Mouse (Mus musculus): ENCODE measurements around the gene Wdr54.
"Not testable (repeated sequence)": the region's sequence is repeated elsewhere in the genome, so short reads cannot be mapped to it uniquely, and the experiment has no call there.

Gene Wdr54

GRCm38 (mm10) chr6:83156259-83156684 is at the start of gene Wdr54, which contains the start of gene 1700003E16Rik:
Wdr54 (minus strand) TSS chr6:83156397.
1700003E16Rik (plus strand) TSS chr6:83156404.
- peak; percentile 96 for DNase-seq

- DNase-seq: no peak
Measured at GRCm38 (mm10) chr6:83205851-83206250, 49.7 kb upstream of the Wdr54 start.

DNA sequence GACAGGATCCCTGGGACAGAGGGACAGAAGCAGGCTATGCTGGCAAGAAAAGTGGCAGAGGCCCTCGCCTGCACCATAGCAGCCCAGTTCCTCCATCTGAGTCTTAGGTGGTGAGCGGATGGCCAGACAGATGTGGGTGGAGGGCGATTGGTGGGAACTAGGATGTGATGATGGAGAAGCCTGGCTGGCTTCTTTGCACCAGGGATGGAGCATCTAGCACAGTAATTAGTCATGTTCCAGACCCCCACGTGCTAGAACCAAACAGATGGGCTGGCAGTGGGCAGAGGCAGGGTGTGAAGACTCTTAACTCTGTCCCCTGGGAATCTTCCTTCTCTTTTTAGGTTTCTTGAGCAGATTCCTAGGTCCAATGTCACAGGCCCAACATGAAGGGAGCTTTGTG is 47.1 kb upstream of the Wdr54 start:
- DNase-seq: peak; percentile 74

- no peak for DNase-seq
Measured at GRCm38 (mm10) chr6:83197345-83198004, 41.3 kb upstream of the Wdr54 start.

DNA sequence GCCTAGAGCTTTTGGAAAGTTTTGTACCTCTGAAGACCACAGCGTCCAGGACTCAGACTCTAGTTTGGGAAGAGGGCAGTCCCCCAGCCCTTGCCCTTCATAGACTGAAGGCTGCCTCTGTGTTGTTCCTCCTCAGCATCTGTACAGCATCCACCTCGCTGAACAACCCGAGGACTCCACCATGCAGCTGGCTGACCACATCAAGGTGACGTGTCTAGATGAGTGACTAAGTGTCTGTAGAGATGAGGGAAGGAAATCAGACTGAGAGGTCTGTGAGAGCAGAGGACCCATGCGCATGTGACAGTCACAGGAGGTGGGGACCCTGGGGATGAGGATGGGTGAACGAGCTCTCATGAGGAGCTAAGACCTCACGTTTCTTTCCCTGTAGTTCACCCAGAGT is 37.4 kb upstream of the Wdr54 start:
- DNase-seq: no peak

DNA sequence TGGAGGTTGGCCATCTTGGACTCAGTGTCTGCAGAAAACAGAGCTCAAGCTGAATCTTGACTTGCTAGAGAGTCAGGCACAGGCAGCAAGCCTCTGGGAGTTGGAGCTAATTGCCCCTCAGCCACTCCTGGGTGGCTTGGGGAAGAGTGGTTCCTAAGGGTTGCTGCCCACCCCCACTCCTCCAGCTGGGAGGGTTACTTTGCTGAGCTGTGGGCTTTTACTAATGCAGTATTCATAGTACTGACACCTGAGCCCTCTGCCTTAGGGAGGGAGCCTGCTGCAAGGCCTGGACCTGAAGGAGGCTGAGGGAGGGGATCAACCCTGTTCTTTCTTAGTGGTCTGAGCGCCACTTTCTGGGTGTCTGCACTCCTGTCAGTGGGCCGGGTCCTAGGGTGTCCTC is 30.7 kb upstream of the Wdr54 start:
- no peak for DNase-seq

GRCm38 (mm10) chr6:83185895-83186861 is 30.0 kb upstream of the Wdr54 start:
- peak; percentile 96 for DNase-seq

DNA sequence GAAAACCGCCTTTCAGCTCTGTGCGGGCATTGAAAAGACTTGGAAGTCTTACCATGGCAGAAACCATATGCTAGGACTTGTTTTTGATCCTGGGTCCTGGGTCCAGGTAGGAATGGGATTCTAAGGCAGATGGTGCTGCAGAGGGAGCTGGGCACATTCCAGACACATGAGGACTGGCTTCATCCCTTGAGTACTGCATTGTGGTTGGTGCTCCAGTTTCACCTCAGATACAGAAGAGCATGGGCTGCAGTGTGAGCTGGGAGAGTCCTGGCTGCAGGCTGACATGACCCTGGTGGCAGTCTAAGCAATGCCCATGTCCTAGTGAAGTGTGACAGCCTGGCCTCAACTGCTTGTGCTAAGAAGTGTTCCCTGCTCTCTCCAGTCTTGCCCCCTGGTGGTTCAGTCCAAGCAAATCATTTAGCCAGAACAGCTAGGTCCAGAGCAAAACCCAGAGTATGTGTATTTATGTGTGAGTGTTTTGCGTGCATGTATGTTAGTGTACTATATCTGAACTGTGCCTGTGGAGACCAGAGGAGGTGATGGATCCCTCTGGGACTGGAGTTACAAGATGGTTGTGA is 28.8 kb upstream of the Wdr54 start:
- no peak for DNase-seq

DNA sequence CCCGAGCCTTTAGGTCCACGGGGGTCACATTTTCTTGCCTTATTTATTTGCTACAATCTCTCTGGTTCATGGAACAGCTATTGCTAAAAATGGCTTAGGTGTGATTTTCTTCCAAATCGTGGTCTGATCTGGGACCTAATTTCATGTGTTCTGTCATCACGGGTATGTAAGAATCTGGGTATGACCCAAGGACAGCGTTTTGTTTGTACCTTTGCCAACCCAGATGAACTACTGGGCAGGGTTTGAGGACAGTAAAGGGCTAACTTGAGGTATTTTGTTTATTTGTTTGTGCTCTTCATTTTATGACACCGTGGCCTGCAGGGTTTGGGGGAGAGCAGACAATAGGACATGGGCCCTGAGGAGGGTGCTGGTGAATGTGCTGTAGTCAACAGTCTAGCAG is 24.4 kb upstream of the Wdr54 start:
- DNase-seq: no peak

DNA sequence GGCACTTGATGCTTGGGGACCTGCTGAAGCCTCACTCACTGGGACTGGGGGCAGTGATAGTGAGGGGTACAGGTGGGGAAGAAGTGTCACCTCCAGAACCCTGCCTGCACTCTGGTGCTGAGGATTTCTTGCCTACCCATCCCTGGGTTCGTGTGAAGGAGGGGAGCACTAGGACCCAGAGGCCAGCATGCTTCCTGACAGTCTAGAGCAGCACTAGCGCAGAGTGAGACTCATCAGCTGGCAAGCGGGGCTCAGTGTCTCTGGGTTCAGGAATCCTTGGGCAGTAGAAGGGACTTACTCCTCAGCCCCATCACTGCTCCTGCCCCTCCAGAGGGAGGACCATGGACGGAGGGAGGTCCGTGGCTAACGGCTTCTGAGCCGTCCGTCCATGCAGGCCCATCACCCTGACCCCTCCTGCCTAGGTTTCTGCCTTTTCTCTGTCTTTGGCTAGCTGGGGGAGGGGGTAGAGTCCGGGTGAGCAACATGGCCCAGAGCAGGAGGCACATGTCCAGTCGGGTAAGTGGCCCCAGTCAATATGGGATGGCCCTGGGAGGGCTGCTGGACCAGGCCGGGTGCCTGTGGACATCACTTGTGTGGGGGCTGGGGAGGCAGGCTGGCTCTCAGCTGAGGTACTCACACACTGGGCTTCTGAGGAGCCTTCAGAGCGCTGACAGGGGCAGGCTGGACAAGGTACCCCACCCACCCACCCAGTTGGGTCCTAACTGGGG is 23.4 kb upstream of the Wdr54 start:
- DNase-seq: no peak

DNA sequence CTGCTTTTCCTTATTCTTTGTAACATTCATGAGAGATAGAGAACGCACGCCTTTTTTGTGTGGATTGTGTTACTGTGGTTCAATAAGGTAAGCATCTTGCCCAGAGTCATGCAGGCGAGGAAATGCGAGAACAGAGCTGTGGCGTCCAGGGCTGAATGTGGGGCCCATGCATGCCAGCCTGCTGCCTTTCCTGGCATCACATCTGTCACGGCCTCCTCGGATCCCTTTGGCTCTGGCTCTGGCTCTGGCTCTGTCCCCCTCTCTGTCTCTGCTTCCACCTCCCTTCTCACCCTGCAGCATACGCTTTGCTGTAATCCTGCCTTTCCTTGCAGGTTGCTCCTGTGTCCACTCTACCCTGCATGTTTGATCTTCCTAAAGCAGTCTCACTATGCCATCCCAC is 19.8 kb upstream of the Wdr54 start:
- DNase-seq: no peak

GRCm38 (mm10) chr6:83172240-83172920 is 16.2 kb upstream of the Wdr54 start:
- no peak for DNase-seq

DNA sequence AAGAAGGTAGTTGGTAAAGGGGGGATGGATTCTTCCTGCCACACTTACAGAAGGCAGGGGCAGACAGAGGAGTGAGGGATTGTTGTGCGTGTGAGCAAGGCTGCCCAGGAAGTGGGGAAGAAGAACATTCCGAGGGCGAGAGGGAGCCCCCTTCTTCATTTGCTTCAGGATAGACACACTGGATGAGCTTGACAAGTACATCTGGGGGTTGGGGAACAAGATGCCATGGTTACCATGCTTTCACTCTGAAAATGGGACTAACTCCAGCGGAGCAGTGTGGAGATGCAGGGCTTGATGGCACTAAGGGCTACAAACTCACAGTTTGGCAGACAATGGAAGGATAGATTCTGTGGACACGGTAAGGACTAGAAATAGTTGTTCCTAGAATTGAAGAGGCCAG is 14.9 kb upstream of the Wdr54 start:
- DNase-seq: no peak

DNA sequence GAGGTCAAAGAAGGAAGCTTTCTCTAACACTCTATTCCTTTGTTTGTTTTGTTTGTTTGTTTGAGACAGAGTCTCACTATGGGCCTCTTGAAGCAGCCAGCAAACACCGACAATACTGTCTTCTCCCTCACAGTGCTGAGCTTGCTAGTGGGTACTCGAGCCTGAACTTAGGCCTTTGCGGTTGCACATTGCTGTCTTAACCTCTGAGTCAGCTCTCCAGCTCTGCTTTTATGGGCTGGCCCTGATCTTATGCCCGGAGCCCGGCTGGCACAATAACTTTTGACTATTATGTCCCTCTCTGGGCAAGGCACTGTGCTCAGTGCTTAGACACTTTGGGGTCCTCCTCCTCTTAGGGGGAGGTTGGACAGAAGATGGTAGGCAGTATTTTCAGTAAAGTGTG is 13.7 kb upstream of the Wdr54 start:
- no peak for DNase-seq

GRCm38 (mm10) chr6:83166243-83166630 is 10.0 kb upstream of the Wdr54 start:
- no peak for DNase-seq

GRCm38 (mm10) chr6:83165607-83166242 is 9.5 kb upstream of the Wdr54 start, which contains the start of gene Dctn1:
Dctn1 (plus strand) TSS chr6:83165920.
- DNase-seq: peak; percentile 99

- no peak for DNase-seq
Measured at GRCm38 (mm10) chr6:83165026-83165606, 8.9 kb upstream of the Wdr54 start.

GRCm38 (mm10) chr6:83162701-83163100 is 6.5 kb upstream of the Wdr54 start:
- peak; percentile 93 for DNase-seq

DNA sequence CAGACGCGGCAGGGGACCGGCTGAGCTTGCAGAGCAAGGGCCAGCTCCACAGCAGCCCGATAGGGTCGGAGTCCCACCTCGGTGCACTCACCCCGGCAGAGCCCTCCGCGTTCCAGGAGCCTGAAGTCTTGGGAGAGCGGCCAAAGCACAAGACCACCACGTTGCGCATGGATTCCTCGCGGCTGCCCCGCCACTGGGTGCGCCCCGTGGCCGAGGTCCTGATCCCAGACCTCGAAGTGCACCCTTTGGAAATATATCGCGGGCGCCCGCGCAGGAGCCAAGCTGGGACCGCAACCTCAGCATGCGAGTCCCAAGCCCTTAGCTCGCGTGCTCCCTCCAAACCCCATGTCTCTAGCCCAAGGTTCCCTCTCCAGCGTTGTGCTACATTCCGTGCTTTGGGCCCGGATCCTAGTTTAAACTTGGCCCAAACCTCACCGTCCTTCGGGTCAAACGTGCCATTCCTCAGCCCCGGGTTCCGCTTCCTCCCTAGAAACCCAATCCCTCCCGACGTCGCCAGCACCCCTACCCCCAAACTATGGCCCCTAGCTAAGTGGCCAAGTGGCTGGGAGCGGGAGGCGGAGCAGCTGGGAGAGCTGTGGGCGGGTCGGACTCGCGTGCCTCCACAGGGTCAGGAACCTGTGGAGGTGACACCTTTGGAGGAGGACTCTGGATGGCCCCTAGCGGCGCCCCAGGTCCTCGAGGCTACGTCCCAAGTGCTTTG is 5.9 kb upstream of the Wdr54 start:
- DNase-seq: peak; percentile 95

DNA sequence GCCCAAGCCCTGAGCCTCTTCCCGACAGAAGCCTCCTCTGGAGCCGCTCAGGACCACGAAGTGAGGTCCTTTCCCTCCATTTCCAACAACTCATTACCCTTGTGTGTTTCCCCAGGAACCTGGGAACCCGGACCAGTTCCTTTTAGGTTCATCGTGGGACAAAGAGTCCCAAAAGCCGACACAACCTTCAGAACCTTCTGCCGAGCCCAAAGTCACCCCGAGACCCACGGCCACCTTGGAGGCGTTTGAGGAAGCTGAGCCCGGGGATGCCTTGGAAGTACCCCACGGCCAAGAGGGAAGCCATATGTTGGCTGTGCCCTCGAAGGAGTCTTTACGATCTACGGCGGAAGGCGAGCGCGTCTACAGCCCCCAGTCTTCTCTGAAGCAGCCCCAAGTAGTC is 5.2 kb upstream of the Wdr54 start:
- DNase-seq: no peak

DNA sequence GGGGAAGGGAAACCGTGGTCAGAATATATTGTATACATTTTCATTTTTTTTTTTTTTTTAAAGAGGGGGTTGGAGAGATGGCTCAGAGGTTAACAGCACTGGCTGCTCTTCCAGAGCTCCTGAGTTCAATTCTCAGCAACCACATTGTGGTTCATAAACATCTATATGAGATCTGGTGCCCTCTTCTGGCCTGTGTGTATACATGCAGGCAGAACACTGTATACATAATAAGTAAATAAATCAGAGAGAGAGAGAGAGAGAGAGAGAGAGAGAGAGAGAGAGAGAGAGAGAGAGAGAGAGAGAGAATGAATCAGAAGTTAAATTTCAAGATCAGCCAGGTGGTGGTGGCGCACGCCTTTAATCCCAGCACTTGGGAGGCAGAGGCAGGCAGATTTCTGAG is 3.3 kb upstream of the Wdr54 start:
- not testable (repeated sequence) for DNase-seq

All from heart, adult 11 months (tissue).